8 mouse cellular contexts compared by ENCODE assay signal in the genomic region with DNA sequence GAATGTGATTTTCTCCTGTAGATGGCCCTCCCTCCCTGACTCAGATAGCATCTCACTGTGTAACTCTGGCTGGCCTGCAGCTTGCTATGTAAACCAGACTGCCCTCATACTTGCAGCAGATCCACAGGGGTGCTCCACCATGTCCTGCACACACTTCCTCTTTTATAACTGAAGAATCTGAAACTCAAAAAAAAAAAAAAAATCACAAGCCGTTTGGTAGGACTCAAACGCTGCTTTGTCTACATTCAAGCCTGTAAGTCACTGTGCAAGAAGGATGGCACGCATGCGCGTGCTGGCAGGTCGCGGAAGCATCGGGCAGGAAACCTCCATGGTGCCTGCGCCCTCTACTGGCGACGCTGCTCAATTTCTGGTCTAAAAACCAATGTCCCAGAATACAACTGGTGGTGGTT. TPM values are rescaled to one million over a fixed set of nuclear protein-coding genes. Genes with fewer than 3 reads are reported as not detected.
DNase-seq lines count a peak whose midpoint lies in the region; ATAC-seq lines count a peak whose summit lies in the region.

No protein-coding gene starts in this region.

- ATAC-seq in embryonic facial prominence, embryonic 15.5 days (ENCODE audit: insufficient number of reproducible peaks, low FRiP score, low TSS enrichment, low read depth): peak; percentile 76
- ATAC-seq in kidney, embryonic 14.5 days (ENCODE audit: low FRiP score, low TSS enrichment): peak; percentile 87
- no peak for ATAC-seq in limb, embryonic 15.5 days (ENCODE audit: insufficient number of reproducible peaks, low FRiP score, low TSS enrichment, low read depth)

- WGBS in embryonic facial prominence, embryonic 15.5 days: under 1% methylated on average over 11 of the region's 11 CpGs
- under 1% methylated on average over 11 of the region's 11 CpGs for WGBS in kidney, embryonic 14.5 days
- WGBS in limb, embryonic 15.5 days: 0% methylated on average over 11 of the region's 11 CpGs

- no peak overlapping the region for H3K9ac ChIP-seq in embryonic facial prominence, embryonic 15.5 days
- peak overlapping the region; percentile 42; the same call in 1 of the 2 replicates for H3K9ac ChIP-seq in kidney, embryonic 14.5 days (ENCODE audit: low read depth, low read length)
- H3K9ac ChIP-seq in limb, embryonic 15.5 days: no peak overlapping the region

- peaks cover 7% of the 10 kb centered on the region; the same call in 1 of the 2 replicates for H3K4me1 ChIP-seq in embryonic facial prominence, embryonic 15.5 days
- no peaks in the 10 kb centered on the region for H3K4me1 ChIP-seq in kidney, embryonic 14.5 days (ENCODE audit: control insufficient read depth, insufficient read depth, low read length)
- H3K4me1 ChIP-seq in limb, embryonic 15.5 days: 0 out of 2 replicates have a peak, but pooled peaks cover 3% of the 10 kb centered on the region

- H3K27me3 ChIP-seq in embryonic facial prominence, embryonic 15.5 days: no peaks in the 10 kb centered on the region
- no peaks in the 10 kb centered on the region; the same call in 1 of the 2 replicates for H3K27me3 ChIP-seq in kidney, embryonic 14.5 days (ENCODE audit: control insufficient read depth, insufficient read depth, low read length)
- H3K27me3 ChIP-seq in limb, embryonic 15.5 days: no peaks in the 10 kb centered on the region

- H3K36me3 ChIP-seq in embryonic facial prominence, embryonic 15.5 days: no peaks in the 10 kb centered on the region
- H3K36me3 ChIP-seq in kidney, embryonic 14.5 days (ENCODE audit: control insufficient read depth, insufficient read depth, low read length): no peaks in the 10 kb centered on the region
- no peaks in the 10 kb centered on the region for H3K36me3 ChIP-seq in limb, embryonic 15.5 days

- H3K4me2 ChIP-seq in embryonic facial prominence, embryonic 15.5 days (replicated peaks): peak overlapping the region; percentile 37
- H3K4me2 ChIP-seq in kidney, embryonic 14.5 days (replicated peaks; ENCODE audit: low read depth, low read length): peak overlapping the region; percentile 32
- H3K4me2 ChIP-seq in limb, embryonic 15.5 days: peak overlapping the region; percentile 35; the same call in 1 of the 2 replicates

- H3K9me3 ChIP-seq in embryonic facial prominence, embryonic 15.5 days (replicated peaks): no peaks in the 10 kb centered on the region
- H3K9me3 ChIP-seq in kidney, embryonic 14.5 days (ENCODE audit: control insufficient read depth, low read length): no peaks in the 10 kb centered on the region
- H3K9me3 ChIP-seq in limb, embryonic 15.5 days: no peaks in the 10 kb centered on the region

- peak overlapping the region; percentile 48; the same call in 1 of the 2 replicates for H3K27ac ChIP-seq in embryonic facial prominence, embryonic 15.5 days (replicated peaks)
- 0 out of 2 replicates have a peak overlapping the region, but pooled peaks have one; percentile 47 for H3K27ac ChIP-seq in kidney, embryonic 14.5 days (ENCODE audit: low read depth, low read length)
- peak overlapping the region; percentile 71 for H3K27ac ChIP-seq in limb, embryonic 15.5 days

- H3K4me3 ChIP-seq in embryonic facial prominence, embryonic 15.5 days (replicated peaks): peak overlapping the region; percentile 22
- H3K4me3 ChIP-seq in kidney, embryonic 14.5 days (ENCODE audit: low read length): peak overlapping the region; percentile 20; the same call in 1 of the 2 replicates
- peak overlapping the region; percentile 16; the same call in 1 of the 2 replicates for H3K4me3 ChIP-seq in limb, embryonic 15.5 days

- peak; percentile 97 for DNase-seq in 3T3-L1 (ENCODE audit: low read depth, low spot score)
- DNase-seq in adrenal gland, postnatal 4 days (ENCODE audit: low spot score in 2 of 2): peak; percentile 74 to 84
- peak; percentile 76 to 85 for DNase-seq in heart, adult 9 months (ENCODE audit: low spot score in 2 of 2)
- peak; percentile 78 to 82 for DNase-seq in monocyte, adult 2 months (ENCODE audit: low read depth in 1 of 2, low spot score in 2 of 2)
- DNase-seq in spleen, postnatal 36 days (ENCODE audit: low spot score in 2 of 2): peak; percentile 91 to 96

RNA-seq across cellular contexts. Expression of a gene that starts 19.8 kb away (rescaled TPM):
- total RNA-seq in adrenal gland, postnatal 4 days (2021): 10 to 100 TPM; 15.3 to 32.2 TPM
- polyA plus RNA-seq in embryonic facial prominence, embryonic 15.5 days (2015; fragmentation: Nextera tagmentation; extraction: Ambion mirVana): 1.1 and 1.3 TPM in 2 replicates
- 5.9 and 9.9 TPM in 2 replicates for polyA plus RNA-seq in kidney, embryonic 14.5 days (2014; fragmentation: Nextera tagmentation; extraction: Ambion mirVana)
- polyA plus RNA-seq in limb, embryonic 15.5 days (2015; fragmentation: Nextera tagmentation; extraction: Ambion mirVana): 0.40 and 0.42 TPM in 2 replicates

RNA-seq across cellular contexts. Expression of a gene that starts 30.5 kb away (rescaled TPM):
- total RNA-seq in adrenal gland, postnatal 4 days (2021): 1 to 10 TPM; 4.6 to 5.3 TPM
- 17.0 and 19.2 TPM in 2 replicates for polyA plus RNA-seq in embryonic facial prominence, embryonic 15.5 days (2015; fragmentation: Nextera tagmentation; extraction: Ambion mirVana)
- polyA plus RNA-seq in kidney, embryonic 14.5 days (2014; fragmentation: Nextera tagmentation; extraction: Ambion mirVana): 1.4 and 2.1 TPM in 2 replicates
- 14.0 and 15.0 TPM in 2 replicates for polyA plus RNA-seq in limb, embryonic 15.5 days (2015; fragmentation: Nextera tagmentation; extraction: Ambion mirVana)

RNA-seq across cellular contexts. Expression of a gene that starts 58.9 kb away (rescaled TPM):
- not detected for total RNA-seq in adrenal gland, postnatal 4 days (2021)
- polyA plus RNA-seq in embryonic facial prominence, embryonic 15.5 days (2015; fragmentation: Nextera tagmentation; extraction: Ambion mirVana): not detected in 2 replicates
- polyA plus RNA-seq in kidney, embryonic 14.5 days (2014; fragmentation: Nextera tagmentation; extraction: Ambion mirVana): not detected in 2 replicates
- not detected in 2 replicates for polyA plus RNA-seq in limb, embryonic 15.5 days (2015; fragmentation: Nextera tagmentation; extraction: Ambion mirVana)
